Mouse (Mus musculus) midbrain, embryonic 16.5 days (tissue): ENCODE measurements around the gene Wtip. TPM values are rescaled to one million over a fixed set of nuclear protein-coding genes. Genes with fewer than 3 reads are reported as not detected.
"Not testable (repeated sequence)": the region's sequence is repeated elsewhere in the genome, so short reads cannot be mapped to it uniquely, and the experiment has no call there.

ENCODE experiments used
- ATAC-seq: fragments of 200-750 bp; cut with Nextera tagmentation; 2 replicates; pipeline ENCODE4 v1.8.0; 2017; ENCODE audit warnings: moderate TSS enrichment
- H3K27ac ChIP-seq: fragments of 300-500 bp; sonication (generic); 2 replicates; pipeline ENCODE4 v1.5.1; 2014; ENCODE audit warnings: mild to moderate bottlenecking, low read length, mixed read lengths
- H3K27me3 ChIP-seq: fragments of 300-500 bp; sonication (generic); 2 replicates; pipeline ENCODE4 v1.6.1; 2014; ENCODE audit warnings: low read depth, low read length, mixed read lengths; ENCODE audit not compliant: control insufficient read depth, insufficient read depth
- H3K36me3 ChIP-seq: fragments of 300-500 bp; sonication (generic); 2 replicates; pipeline ENCODE4 v1.6.1; 2014; ENCODE audit warnings: mild to moderate bottlenecking, low read length, moderate library complexity, mixed read lengths; ENCODE audit not compliant: control insufficient read depth, insufficient read depth
- H3K4me1 ChIP-seq: fragments of 300-500 bp; sonication (generic); 2 replicates; pipeline ENCODE4 v1.6.1; 2014; ENCODE audit warnings: mild to moderate bottlenecking, low read length, mixed read lengths; ENCODE audit not compliant: control insufficient read depth, insufficient read depth
- H3K4me2 ChIP-seq: fragments of 300-500 bp; sonication (generic); 2 replicates; pipeline ENCODE4 v1.6.1; 2014; ENCODE audit warnings: mild to moderate bottlenecking, low read length, mixed read lengths
- H3K4me3 ChIP-seq: fragments of 300-500 bp; sonication (generic); 2 replicates; pipeline ENCODE4 v1.5.1; 2014; ENCODE audit warnings: low read depth, mild to moderate bottlenecking, low read length, moderate library complexity, mixed read lengths
- H3K9ac ChIP-seq: fragments of 300-500 bp; sonication (generic); 2 replicates; pipeline ENCODE4 v1.6.1; 2014; ENCODE audit warnings: low read depth, low read length, mixed read lengths
- H3K9me3 ChIP-seq: fragments of 300-500 bp; sonication (generic); replicated peaks from 2 replicates; pipeline ENCODE4 v1.6.1; 2014; ENCODE audit warnings: mild to moderate bottlenecking, low read length, mixed read lengths; ENCODE audit not compliant: control insufficient read depth, poor library complexity, severe bottlenecking
- WGBS: fragments of 180-500 bp; shearing (Covaris S2); extraction: QIAGEN DNeasy Blood & Tissue Kit; methylation state at CpG from one replicate; pipeline ENCODE4 v1.1.7; 2014; 5-methylcytosine and 5-hydroxymethylcytosine counted together
- polyA plus RNA-seq: library from polyadenylated mRNA; unstranded; fragments of >200 nt; fragmentation: Nextera tagmentation; extraction: Ambion mirVana; gene quantifications from 2 replicates; pipeline ENCODE4 v1.2.1, GENCODE M21; 2015

The Wtip gene
- polyA plus RNA-seq, 1 experiment from 2014 or later: 2.4 TPM

DNA sequence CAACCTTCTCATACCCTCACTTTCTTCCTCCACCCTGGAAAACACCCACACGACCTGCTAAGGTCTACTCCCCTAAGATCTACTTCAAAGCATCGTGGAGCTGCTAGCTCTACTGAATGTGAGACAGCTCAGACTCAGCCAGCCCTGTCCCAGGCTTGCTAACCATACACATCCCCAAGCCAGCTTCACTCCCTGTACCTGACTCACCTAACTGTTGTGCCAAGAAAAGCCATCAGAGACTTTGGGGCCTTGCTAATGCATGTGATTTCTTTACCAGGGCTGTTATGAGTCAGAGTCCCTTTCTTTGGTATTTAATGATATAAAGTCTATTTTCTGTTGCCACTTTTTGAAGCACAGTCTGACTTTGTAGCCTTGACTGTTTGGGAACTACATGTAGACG, 1.9 kb downstream of the Wtip start:
- 79% methylated on average over 3 of the region's 3 CpGs for WGBS

DNA sequence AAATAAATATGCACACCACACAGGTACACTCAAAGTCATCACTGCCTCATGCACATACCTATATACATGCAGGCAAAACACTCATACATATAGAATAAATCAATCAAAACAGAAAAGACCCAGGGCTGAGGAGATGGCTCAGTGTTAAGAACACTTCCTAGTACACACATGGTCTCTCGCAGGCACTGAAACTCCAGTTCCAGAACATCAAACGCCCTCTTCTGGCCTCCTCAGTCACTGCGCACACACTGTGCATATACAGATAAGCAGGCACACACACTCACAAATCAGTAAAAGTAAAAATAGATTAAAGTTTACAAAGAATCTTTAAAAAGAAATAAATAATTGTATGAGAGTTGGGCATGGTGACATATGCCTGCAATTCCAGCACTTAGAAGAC, 6.8 kb downstream of the Wtip start:
- no peak overlapping the region for H3K27ac ChIP-seq
- ATAC-seq: no peak
- no peaks in the 10 kb centered on the region for H3K9me3 ChIP-seq
- H3K27me3 ChIP-seq: no peaks in the 10 kb centered on the region
- no peaks in the 10 kb centered on the region; the same call in 1 of the 2 replicates for H3K36me3 ChIP-seq
- peaks cover 5% of the 10 kb centered on the region for H3K4me1 ChIP-seq
- no peak overlapping the region for H3K9ac ChIP-seq
- no peak overlapping the region for H3K4me3 ChIP-seq
- 85% methylated on average over 3 of the region's 3 CpGs for WGBS
- H3K4me2 ChIP-seq: no peak overlapping the region

More for the DNA sequence above, 1.9 kb downstream of the Wtip start:
- H3K9ac ChIP-seq: no peak overlapping the region
- H3K4me2 ChIP-seq: 0 out of 2 replicates have a peak overlapping the region, but pooled peaks have one; percentile 15
- no peaks in the 10 kb centered on the region; the same call in 1 of the 2 replicates for H3K36me3 ChIP-seq
- ATAC-seq: no peak
- H3K27ac ChIP-seq: no peak overlapping the region
- no peak overlapping the region for H3K4me3 ChIP-seq
- peaks cover 14% of the 10 kb centered on the region for H3K4me1 ChIP-seq
- H3K9me3 ChIP-seq: no peaks in the 10 kb centered on the region
- no peaks in the 10 kb centered on the region for H3K27me3 ChIP-seq

GRCm38 (mm10) chr7:34125346-34125745, 7.7 kb downstream of the Wtip start:
- 94% methylated on average over 9 of the region's 9 CpGs for WGBS
- Histone ChIP-seq H3K36me3 (no peaks in the 10 kb centered on the region; the same call in 1 of the 2 replicates), H3K27me3 (no peaks in the 10 kb centered on the region), H3K9ac (no peak overlapping the region), H3K4me3 (no peak overlapping the region), H3K4me1 (no peaks in the 10 kb centered on the region), H3K4me2 (no peak overlapping the region), H3K27ac (no peak overlapping the region), H3K9me3 (no peaks in the 10 kb centered on the region)
- no peak for ATAC-seq

- H3K9ac ChIP-seq: no peak overlapping the region
- H3K36me3 ChIP-seq: no peaks in the 10 kb centered on the region; the same call in 1 of the 2 replicates
- 79% methylated on average over 6 of the region's 6 CpGs for WGBS
- H3K27me3 ChIP-seq: no peaks in the 10 kb centered on the region
- no peaks in the 10 kb centered on the region for H3K4me1 ChIP-seq
- peak; percentile 76 for ATAC-seq
- H3K4me2 ChIP-seq: no peak overlapping the region
- H3K27ac ChIP-seq: no peak overlapping the region
- no peak overlapping the region for H3K4me3 ChIP-seq
- no peaks in the 10 kb centered on the region for H3K9me3 ChIP-seq
Measured at GRCm38 (mm10) chr7:34122987-34123720, 9.9 kb downstream of the Wtip start.

DNA sequence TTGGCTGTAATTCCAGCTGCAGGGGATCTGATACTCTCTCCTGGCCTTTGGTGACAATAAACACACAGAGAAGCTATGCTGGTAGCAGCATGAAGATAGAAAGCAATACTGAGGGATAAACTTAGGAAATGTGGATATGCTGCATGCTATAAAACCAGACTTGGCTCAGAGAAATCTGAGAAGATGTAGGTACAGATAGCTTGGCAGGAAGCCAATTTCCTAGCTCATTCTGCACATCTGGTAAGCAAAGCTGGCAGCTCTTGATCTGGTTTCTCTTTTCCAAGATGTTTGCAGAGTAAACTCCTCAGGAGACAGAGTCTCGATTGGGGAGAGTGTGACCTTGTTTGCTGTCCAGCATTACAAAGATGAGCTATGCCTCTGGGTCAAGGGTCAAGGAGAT, 12.4 kb downstream of the Wtip start:
- not testable (repeated sequence) for ATAC-seq, H3K4me3 ChIP-seq, H3K27ac ChIP-seq, H3K4me2 ChIP-seq, H3K27me3 ChIP-seq, H3K36me3 ChIP-seq, H3K9ac ChIP-seq, H3K9me3 ChIP-seq, H3K4me1 ChIP-seq
- WGBS: 77% methylated on average over 1 of the region's 1 CpGs

GRCm38 (mm10) chr7:34116601-34117000, 16.5 kb downstream of the Wtip start:
- Histone ChIP-seq H3K4me3 (no peak overlapping the region), H3K4me2 (no peak overlapping the region), H3K9me3 (no peaks in the 10 kb centered on the region), H3K36me3 (peaks cover 13% of the 10 kb centered on the region), H3K27ac (no peak overlapping the region), H3K4me1 (no peaks in the 10 kb centered on the region), H3K27me3 (no peaks in the 10 kb centered on the region), H3K9ac (no peak overlapping the region)
- 72% methylated on average over 3 of the region's 3 CpGs for WGBS
- ATAC-seq: no peak

DNA sequence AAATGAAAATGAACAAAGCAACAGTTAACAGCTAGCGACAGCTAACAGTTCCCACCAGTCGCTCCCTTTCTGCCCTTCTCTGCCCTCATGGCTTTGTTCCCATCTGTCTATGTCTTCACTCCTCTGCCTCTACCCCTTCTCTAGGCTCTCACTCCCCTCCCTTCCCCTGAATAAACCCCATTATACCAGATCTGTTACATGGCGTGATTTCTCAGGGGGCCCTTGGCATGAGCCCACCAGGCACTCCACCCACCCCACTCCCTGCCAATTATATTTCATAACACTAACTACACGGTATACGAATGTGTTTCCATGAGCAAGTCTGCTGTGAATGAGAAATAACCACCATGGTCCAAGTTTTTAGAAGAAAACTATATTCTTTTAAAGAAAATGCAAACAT, 23.9 kb downstream of the Wtip start:
- Histone ChIP-seq H3K4me2 (no peak overlapping the region), H3K9me3 (no peaks in the 10 kb centered on the region), H3K4me3 (no peak overlapping the region), H3K4me1 (no peaks in the 10 kb centered on the region), H3K27ac (no peak overlapping the region), H3K36me3 (peaks cover 8% of the 10 kb centered on the region; the same call in 1 of the 2 replicates), H3K9ac (no peak overlapping the region), H3K27me3 (no peaks in the 10 kb centered on the region)
- ATAC-seq: no peak
- 68% methylated on average over 5 of the region's 5 CpGs for WGBS

- Histone ChIP-seq H3K4me3 (no peak overlapping the region), H3K9me3 (no peaks in the 10 kb centered on the region; the same call in 1 of the 2 replicates), H3K4me1 (no peaks in the 10 kb centered on the region), H3K9ac (no peak overlapping the region), H3K36me3 (no peaks in the 10 kb centered on the region), H3K4me2 (no peak overlapping the region), H3K27ac (no peak overlapping the region), H3K27me3 (no peaks in the 10 kb centered on the region)
- no peak for ATAC-seq
Measured at GRCm38 (mm10) chr7:34101276-34101675, 31.8 kb downstream of the Wtip start.

- Histone ChIP-seq H3K36me3 (no peaks in the 10 kb centered on the region), H3K9me3 (no peaks in the 10 kb centered on the region; the same call in 1 of the 2 replicates), H3K4me2 (no peak overlapping the region), H3K9ac (no peak overlapping the region), H3K27ac (no peak overlapping the region), H3K4me1 (no peaks in the 10 kb centered on the region), H3K27me3 (no peaks in the 10 kb centered on the region), H3K4me3 (no peak overlapping the region)
- 73% methylated on average over 2 of the region's 2 CpGs for WGBS
- no peak for ATAC-seq
Measured at GRCm38 (mm10) chr7:34100002-34100401, 33.1 kb downstream of the Wtip start.
